ENCODE assay signal across 17 mouse cellular contexts in the genomic region with DNA sequence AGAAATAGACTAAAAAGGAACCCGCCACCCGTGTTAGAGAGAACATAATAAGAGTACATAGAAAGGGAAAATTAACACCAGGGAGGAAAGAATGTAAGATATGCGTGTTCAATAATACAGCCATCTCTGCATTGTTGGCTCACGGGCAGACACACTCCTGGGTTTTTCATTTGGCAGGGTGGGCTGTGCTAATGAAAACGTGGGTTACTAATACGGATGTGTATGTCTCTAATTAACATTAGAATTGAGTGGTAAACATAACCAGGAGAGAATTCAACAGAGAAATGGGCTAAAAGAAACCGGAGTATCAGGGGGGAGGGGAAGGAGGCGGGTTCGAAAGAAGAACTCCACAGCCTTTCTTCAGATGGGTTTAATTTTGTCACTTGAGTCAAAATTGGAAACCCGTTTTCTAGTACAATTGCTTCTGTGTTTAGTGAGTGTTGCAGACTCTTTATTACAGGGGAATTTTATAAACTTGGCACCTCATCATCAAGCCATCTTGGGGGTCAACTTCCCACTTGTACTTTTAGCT.
DNase-seq lines count a peak whose midpoint lies in the region; ATAC-seq and TF ChIP-seq lines count a peak whose summit lies in the region.
"Had no signal": no experiment of that assay in that cellular context is flagged by ENCODE, and none has a peak within 500 bp of the region (broad histone marks: within the 10 kb centered on the region; RNA-seq: fewer than 3 reads in every experiment).

No protein-coding gene starts in this region.

- no peak for TF ChIP-seq CTCF in hindbrain, postnatal 0 days (IDR thresholded peaks at IDR 0.05; ENCODE audit: low read depth)

- DNase-seq in hindbrain, postnatal 0 days (ENCODE audit: low spot score): no peak
- no peak for DNase-seq in yolk sac, embryonic 10.5 days (ENCODE audit: low spot score)
- DNase-seq in lung, postnatal 10 days: no peak
- DNase-seq: adrenal gland, postnatal 14 days; cerebellum, adult 9-10 months; gastrocnemius, postnatal 25 days; kidney, adult 2 months; kidney, postnatal 25 days had no signal

- no peak for ATAC-seq in hindbrain, embryonic 12.5 days (ENCODE audit: low FRiP score)
- ATAC-seq in hindbrain, postnatal 0 days: no peak
- no peak for ATAC-seq in embryonic facial prominence, embryonic 12.5 days (ENCODE audit: insufficient number of reproducible peaks, insufficient read depth, low FRiP score, low TSS enrichment)
- ATAC-seq in hindbrain, embryonic 13.5 days (ENCODE audit: low FRiP score): no peak
- no peak for ATAC-seq in midbrain, embryonic 15.5 days (replicated peaks)

- H3K4me3 ChIP-seq in hindbrain, embryonic 12.5 days: no peak overlapping the region
- no peak overlapping the region for H3K4me3 ChIP-seq in hindbrain, postnatal 0 days (ENCODE audit: low read length)
- H3K4me3 ChIP-seq in embryonic facial prominence, embryonic 12.5 days: no peak overlapping the region
- H3K4me3 ChIP-seq in hindbrain, embryonic 13.5 days: no peak overlapping the region
- no peak overlapping the region for H3K4me3 ChIP-seq in midbrain, embryonic 15.5 days
- H3K4me3 ChIP-seq: heart, embryonic 15.5 days; hindbrain, embryonic 15.5 days; liver, embryonic 15.5 days; neural tube, embryonic 12.5 days; stomach, embryonic 15.5 days had no signal

- WGBS in hindbrain, embryonic 12.5 days: 23% methylated on average over 10 of the region's 10 CpGs
- WGBS in hindbrain, postnatal 0 days: 34% methylated on average over 10 of the region's 10 CpGs
- 12% methylated on average over 10 of the region's 10 CpGs for WGBS in embryonic facial prominence, embryonic 12.5 days
- 21% methylated on average over 10 of the region's 10 CpGs for WGBS in hindbrain, embryonic 13.5 days
- WGBS in midbrain, embryonic 15.5 days: 11% methylated on average over 10 of the region's 10 CpGs

- peaks cover 20% of the 10 kb centered on the region for H3K27me3 ChIP-seq in hindbrain, embryonic 12.5 days
- 0 out of 2 replicates have a peak, but pooled peaks cover 9% of the 10 kb centered on the region for H3K27me3 ChIP-seq in hindbrain, postnatal 0 days (ENCODE audit: insufficient read depth, low read length)
- H3K27me3 ChIP-seq in embryonic facial prominence, embryonic 12.5 days: no peaks in the 10 kb centered on the region
- H3K27me3 ChIP-seq in hindbrain, embryonic 13.5 days: peaks cover 12% of the 10 kb centered on the region
- H3K27me3 ChIP-seq in midbrain, embryonic 15.5 days (replicated peaks): peaks cover 20% of the 10 kb centered on the region; the same call in 1 of the 2 replicates
- H3K27me3 ChIP-seq: heart, embryonic 15.5 days; liver, embryonic 15.5 days; neural tube, embryonic 12.5 days; stomach, embryonic 15.5 days had no signal

- peak overlapping the region; percentile 23; the same call in 1 of the 2 replicates for H3K27ac ChIP-seq in hindbrain, embryonic 12.5 days
- H3K27ac ChIP-seq in hindbrain, postnatal 0 days: no peak overlapping the region
- no peak overlapping the region for H3K27ac ChIP-seq in embryonic facial prominence, embryonic 12.5 days
- peak overlapping the region; percentile 46 for H3K27ac ChIP-seq in hindbrain, embryonic 13.5 days
- H3K27ac ChIP-seq in midbrain, embryonic 15.5 days: 0 out of 2 replicates have a peak overlapping the region, but pooled peaks have one; percentile 12
- H3K27ac ChIP-seq: heart, embryonic 15.5 days; hindbrain, embryonic 15.5 days; liver, embryonic 15.5 days; neural tube, embryonic 12.5 days; stomach, embryonic 15.5 days had no signal

- peaks cover 30% of the 10 kb centered on the region for H3K4me1 ChIP-seq in hindbrain, embryonic 12.5 days
- no peaks in the 10 kb centered on the region; the same call in 1 of the 2 replicates for H3K4me1 ChIP-seq in hindbrain, postnatal 0 days (ENCODE audit: insufficient read depth, low read length)
- H3K4me1 ChIP-seq in embryonic facial prominence, embryonic 12.5 days: peaks cover 16% of the 10 kb centered on the region; the same call in 1 of the 2 replicates
- peaks cover 45% of the 10 kb centered on the region for H3K4me1 ChIP-seq in hindbrain, embryonic 13.5 days (replicated peaks)
- H3K4me1 ChIP-seq in midbrain, embryonic 15.5 days: peaks cover 39% of the 10 kb centered on the region
- H3K4me1 ChIP-seq: heart, embryonic 15.5 days; liver, embryonic 15.5 days; stomach, embryonic 15.5 days had no signal

- H3K9ac ChIP-seq in hindbrain, embryonic 12.5 days: no peak overlapping the region
- no peak overlapping the region for H3K9ac ChIP-seq in hindbrain, postnatal 0 days (replicated peaks; ENCODE audit: low read length)
- no peak overlapping the region for H3K9ac ChIP-seq in embryonic facial prominence, embryonic 12.5 days
- no peak overlapping the region for H3K9ac ChIP-seq in hindbrain, embryonic 13.5 days
- H3K9ac ChIP-seq in midbrain, embryonic 15.5 days: no peak overlapping the region
- H3K9ac ChIP-seq: heart, embryonic 15.5 days; hindbrain, embryonic 15.5 days; liver, embryonic 15.5 days; neural tube, embryonic 12.5 days; stomach, embryonic 15.5 days had no signal

- H3K4me2 ChIP-seq in hindbrain, embryonic 12.5 days (replicated peaks): no peak overlapping the region; the same call in 1 of the 2 replicates
- H3K4me2 ChIP-seq in hindbrain, postnatal 0 days (ENCODE audit: low read depth, low read length): no peak overlapping the region
- H3K4me2 ChIP-seq in embryonic facial prominence, embryonic 12.5 days (replicated peaks): peak overlapping the region; percentile 30
- peak overlapping the region; percentile 2; the same call in 1 of the 2 replicates for H3K4me2 ChIP-seq in hindbrain, embryonic 13.5 days
- peak overlapping the region; percentile 10; the same call in 1 of the 2 replicates for H3K4me2 ChIP-seq in midbrain, embryonic 15.5 days
- H3K4me2 ChIP-seq: heart, embryonic 15.5 days; hindbrain, embryonic 15.5 days; liver, embryonic 15.5 days; neural tube, embryonic 12.5 days; stomach, embryonic 15.5 days had no signal

- no peaks in the 10 kb centered on the region for H3K36me3 ChIP-seq in hindbrain, embryonic 12.5 days
- no peaks in the 10 kb centered on the region for H3K36me3 ChIP-seq in hindbrain, postnatal 0 days (ENCODE audit: insufficient read depth, low read length)
- H3K36me3 ChIP-seq in embryonic facial prominence, embryonic 12.5 days: no peaks in the 10 kb centered on the region
- H3K36me3 ChIP-seq in hindbrain, embryonic 13.5 days: no peaks in the 10 kb centered on the region
- no peaks in the 10 kb centered on the region for H3K36me3 ChIP-seq in midbrain, embryonic 15.5 days (replicated peaks)
- H3K36me3 ChIP-seq: heart, embryonic 15.5 days; hindbrain, embryonic 15.5 days; liver, embryonic 15.5 days; neural tube, embryonic 12.5 days; stomach, embryonic 15.5 days had no signal

- H3K9me3 ChIP-seq in hindbrain, embryonic 12.5 days (replicated peaks): peaks cover 5% of the 10 kb centered on the region; the same call in 1 of the 2 replicates
- H3K9me3 ChIP-seq in hindbrain, postnatal 0 days (ENCODE audit: low read length): no peaks in the 10 kb centered on the region
- no peaks in the 10 kb centered on the region for H3K9me3 ChIP-seq in embryonic facial prominence, embryonic 12.5 days
- no peaks in the 10 kb centered on the region for H3K9me3 ChIP-seq in hindbrain, embryonic 13.5 days
- no peaks in the 10 kb centered on the region for H3K9me3 ChIP-seq in midbrain, embryonic 15.5 days
- H3K9me3 ChIP-seq: heart, embryonic 15.5 days; hindbrain, embryonic 15.5 days; liver, embryonic 15.5 days; neural tube, embryonic 12.5 days; stomach, embryonic 15.5 days had no signal

Comparison
In these comparisons a context has a peak if more than half of its experiments do, and no peak if none do; other contexts are left out.
1. H3K27ac ChIP-seq: peak in hindbrain, embryonic 12.5 days (single experiment), hindbrain, embryonic 13.5 days (single experiment) and midbrain, embryonic 15.5 days (single experiment); none in hindbrain, postnatal 0 days (single experiment) and embryonic facial prominence, embryonic 12.5 days (single experiment).
2. H3K4me2 ChIP-seq: peak in embryonic facial prominence, embryonic 12.5 days (single experiment), hindbrain, embryonic 13.5 days (single experiment) and midbrain, embryonic 15.5 days (single experiment); none in hindbrain, embryonic 12.5 days (single experiment) and hindbrain, postnatal 0 days (single experiment).